ENCODE assay signal across 21 mouse cellular contexts in genomic region chr10:4671876-4672275, GRCm38 (mm10).
DNase-seq lines count a peak whose midpoint lies in the region; ATAC-seq and TF ChIP-seq lines count a peak whose summit lies in the region.
"Had no signal": no experiment of that assay in that cellular context is flagged by ENCODE, and none has a peak within 500 bp of the region (broad histone marks: within the 10 kb centered on the region; RNA-seq: fewer than 3 reads in every experiment).

No protein-coding gene starts in this region.

- TF ChIP-seq CTCF in liver, postnatal 0 days (IDR thresholded peaks at IDR 0.05; ENCODE audit: low read depth) = no peak

- H3K4me3 ChIP-seq in liver, postnatal 0 days (ENCODE audit: low read depth, low read length) = no peak overlapping the region
- H3K4me3 ChIP-seq: embryonic facial prominence, embryonic 10.5 days; heart, embryonic 10.5 days; limb, embryonic 10.5 days; liver, embryonic 13.5 days had no signal

- H3K27me3 ChIP-seq in liver, postnatal 0 days (ENCODE audit: insufficient read depth, low read length) = no peaks in the 10 kb centered on the region
- H3K27me3 ChIP-seq: liver, embryonic 13.5 days had no signal

- H3K4me2 ChIP-seq in liver, postnatal 0 days (ENCODE audit: low read depth, low read length) = no peak overlapping the region
- H3K4me2 ChIP-seq: liver, embryonic 13.5 days had no signal

- 53% methylated on average over 3 of the region's 3 CpGs for WGBS in liver, postnatal 0 days (ENCODE audit: insufficient replicate concordance)

- no peaks in the 10 kb centered on the region for H3K4me1 ChIP-seq in liver, postnatal 0 days (ENCODE audit: insufficient read depth)
- H3K4me1 ChIP-seq: embryonic facial prominence, embryonic 10.5 days; heart, embryonic 10.5 days; limb, embryonic 10.5 days; liver, embryonic 13.5 days had no signal

- H3K36me3 ChIP-seq in liver, postnatal 0 days (replicated peaks; ENCODE audit: insufficient read depth, low read length) = no peaks in the 10 kb centered on the region
- H3K36me3 ChIP-seq: embryonic facial prominence, embryonic 10.5 days; heart, embryonic 10.5 days; limb, embryonic 10.5 days; liver, embryonic 13.5 days had no signal

- DNase-seq in gastrocnemius, postnatal 25 days = peak; percentile 53
- DNase-seq in gastrocnemius, postnatal 10 days = no peak
- peak; percentile 16 for DNase-seq in liver, postnatal 0 days
- no peak for DNase-seq in liver
- peak; percentile 40 for DNase-seq in adipocyte (ENCODE audit: low spot score)
- peak; percentile 53 for DNase-seq in adrenal gland, postnatal 14 days
- no peak for DNase-seq in urinary bladder, postnatal 4 days (ENCODE audit: low spot score in 2 of 2)
- DNase-seq in urinary bladder, adult 2 months (ENCODE audit: low spot score) = no peak
- DNase-seq: B cell, adult 2 months; cerebellum, adult 8-10 months; heart, postnatal 10 days; liver, embryonic 13.5 days; lung, postnatal 10 days; retina, postnatal 1 day; right cerebral cortex, postnatal 4 days; thymus, postnatal 14 days had no signal

- no peak overlapping the region for H3K9ac ChIP-seq in liver, postnatal 0 days (replicated peaks)
- H3K9ac ChIP-seq: liver, embryonic 13.5 days had no signal

- TF ChIP-seq EP300 in liver, postnatal 0 days (IDR thresholded peaks at IDR 0.05; ENCODE audit: low read depth) = no peak

- H3K27ac ChIP-seq in liver, postnatal 0 days (ENCODE audit: low read depth) = no peak overlapping the region
- H3K27ac ChIP-seq: embryonic facial prominence, embryonic 10.5 days; heart, embryonic 10.5 days; kidney, postnatal 0 days; limb, embryonic 10.5 days; liver, embryonic 13.5 days; stomach, postnatal 0 days had no signal

- peak; percentile 56 for ATAC-seq in liver, postnatal 0 days

- no peaks in the 10 kb centered on the region for H3K9me3 ChIP-seq in liver, postnatal 0 days (ENCODE audit: low read length)
- H3K9me3 ChIP-seq: embryonic facial prominence, embryonic 10.5 days; heart, embryonic 10.5 days; limb, embryonic 10.5 days; liver, embryonic 13.5 days had no signal

Comparison
In these comparisons a context has a peak if more than half of its experiments do, and no peak if none do; other contexts are left out.
1. DNase-seq: peak in gastrocnemius, postnatal 25 days (single experiment), liver, postnatal 0 days (single experiment), adipocyte (single experiment) and adrenal gland, postnatal 14 days (single experiment); none in gastrocnemius, postnatal 10 days (single experiment), liver (single experiment), urinary bladder, postnatal 4 days (0 of 2) and urinary bladder, adult 2 months (single experiment).